Mouse (Mus musculus) embryonic facial prominence, embryonic 10.5 days (tissue): ENCODE results near the gene Gm4070. TPM values are rescaled to one million over a fixed set of nuclear protein-coding genes. Genes with fewer than 3 reads are reported as not detected.
"Not testable (repeated sequence)": the region's sequence is repeated elsewhere in the genome, so short reads cannot be mapped to it uniquely, and the experiment has no call there.

ENCODE experiments used
- DNase-seq: peaks from one replicate; pipeline ENCODE4 v3.0.0-alpha.2; 2017; ENCODE audit warnings: low spot score
- H3K27ac ChIP-seq: fragments of 300-500 bp; sonication (generic); replicated peaks from 2 replicates; pipeline ENCODE4 v1.5.1; 2016; ENCODE audit warnings: mild to moderate bottlenecking
- H3K27me3 ChIP-seq: fragments of 300-500 bp; sonication (generic); replicated peaks from 2 replicates; pipeline ENCODE4 v1.6.1; 2016; ENCODE audit warnings: low read depth, mild to moderate bottlenecking; ENCODE audit not compliant: poor library complexity, severe bottlenecking
- H3K36me3 ChIP-seq: fragments of 300-500 bp; sonication (generic); replicated peaks from 2 replicates; pipeline ENCODE4 v1.6.1; 2016; ENCODE audit warnings: mild to moderate bottlenecking, moderate library complexity
- H3K4me1 ChIP-seq: fragments of 300-500 bp; sonication (generic); 2 replicates; pipeline ENCODE4 v1.6.1; 2016
- H3K4me3 ChIP-seq: fragments of 300-500 bp; sonication (generic); 2 replicates; pipeline ENCODE4 v1.5.1; 2016; ENCODE audit warnings: mild to moderate bottlenecking, moderate library complexity
- H3K9me3 ChIP-seq: fragments of 300-500 bp; sonication (generic); 2 replicates; pipeline ENCODE4 v1.6.1; 2016; ENCODE audit warnings: mild to moderate bottlenecking
- WGBS: fragments of 180-500 bp; shearing (Covaris S2); methylation state at CpG from one replicate; pipeline ENCODE4 v1.1.7; 2016; 5-methylcytosine and 5-hydroxymethylcytosine counted together
- polyA plus RNA-seq: library from polyadenylated mRNA; unstranded; fragments of >200 nt; fragmentation: Nextera tagmentation; extraction: Ambion mirVana; gene quantifications from 2 replicates; pipeline ENCODE4 v1.2.1, GENCODE M21; 2016

Gene Gm4070
- polyA plus RNA-seq = 0.06 and 0.15 TPM in 2 replicates

DNA sequence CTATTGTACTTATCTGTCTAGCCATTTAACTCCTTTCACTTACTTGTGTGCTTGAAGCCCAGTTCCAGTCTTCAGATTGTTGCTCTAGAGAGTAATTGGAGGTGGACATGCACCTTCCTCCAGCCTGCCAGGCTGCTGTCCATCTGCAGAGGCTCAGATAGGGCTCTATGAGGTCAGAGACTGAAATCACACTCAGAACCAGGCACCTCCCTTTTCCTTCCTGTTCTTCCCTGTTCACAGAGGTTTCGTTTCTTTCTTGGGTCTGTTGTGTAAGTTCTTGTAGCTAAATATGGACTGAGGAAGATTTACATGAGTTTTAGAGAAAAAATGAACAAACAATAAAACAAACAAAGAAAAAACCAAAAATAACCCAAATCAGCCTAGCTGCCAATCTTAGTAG is at the start of gene Gm4070:
Gene Gm4070 (minus strand): TSS at position 156 of the 400 bp plus-strand sequence.
- H3K4me1 ChIP-seq, H3K4me3 ChIP-seq, H3K27me3 ChIP-seq, H3K9me3 ChIP-seq, DNase-seq, H3K27ac ChIP-seq, H3K36me3 ChIP-seq: not testable (repeated sequence)
- WGBS = 64% methylated on average over 1 of the region's 1 CpGs

DNA sequence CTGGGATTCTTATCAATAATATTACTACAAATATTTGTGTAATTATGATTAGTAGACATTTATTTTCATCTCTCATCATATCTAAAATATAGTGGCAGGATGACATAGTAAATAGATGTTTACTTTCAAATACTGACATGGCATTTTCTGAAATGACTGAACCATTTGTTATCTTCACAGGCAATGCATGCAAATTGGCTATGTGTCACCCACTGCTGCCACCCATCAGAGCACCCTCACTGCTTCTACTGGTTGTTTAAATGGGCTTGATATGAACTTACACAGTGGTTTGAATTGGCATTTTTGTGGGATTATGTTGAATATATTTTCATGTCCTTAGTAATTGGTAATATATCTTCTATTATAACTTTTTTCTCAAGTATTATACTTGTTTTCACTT is 773 bp upstream of the Gm4070 start:
- H3K9me3 ChIP-seq, H3K4me1 ChIP-seq, H3K27ac ChIP-seq, DNase-seq, H3K4me3 ChIP-seq, H3K27me3 ChIP-seq, H3K36me3 ChIP-seq: not testable (repeated sequence)

DNA sequence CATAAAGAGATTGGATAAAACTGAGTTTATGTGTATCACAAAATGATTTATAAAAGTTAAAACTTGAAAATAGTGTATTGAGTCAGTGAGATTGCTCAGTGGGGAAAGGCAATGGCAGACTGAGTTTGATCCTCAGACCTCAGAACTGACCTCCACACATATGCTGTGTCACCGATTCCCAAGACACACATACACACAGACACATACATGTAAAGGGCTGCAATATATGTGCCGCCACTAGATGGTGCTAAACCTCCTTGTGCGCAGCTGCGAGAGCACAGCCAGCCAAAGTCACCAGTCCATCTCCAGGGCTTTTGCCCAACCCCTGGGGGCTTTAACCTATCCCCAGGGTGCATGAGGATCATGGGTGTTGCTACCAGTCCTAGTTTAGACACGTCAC is 1.4 kb downstream of the Gm4070 start:
- not testable (repeated sequence) for H3K27me3 ChIP-seq, H3K4me1 ChIP-seq, H3K9me3 ChIP-seq, DNase-seq, H3K27ac ChIP-seq, H3K4me3 ChIP-seq, H3K36me3 ChIP-seq
- no CpG with 5 or more reads among the region's 5 CpGs for WGBS

DNA sequence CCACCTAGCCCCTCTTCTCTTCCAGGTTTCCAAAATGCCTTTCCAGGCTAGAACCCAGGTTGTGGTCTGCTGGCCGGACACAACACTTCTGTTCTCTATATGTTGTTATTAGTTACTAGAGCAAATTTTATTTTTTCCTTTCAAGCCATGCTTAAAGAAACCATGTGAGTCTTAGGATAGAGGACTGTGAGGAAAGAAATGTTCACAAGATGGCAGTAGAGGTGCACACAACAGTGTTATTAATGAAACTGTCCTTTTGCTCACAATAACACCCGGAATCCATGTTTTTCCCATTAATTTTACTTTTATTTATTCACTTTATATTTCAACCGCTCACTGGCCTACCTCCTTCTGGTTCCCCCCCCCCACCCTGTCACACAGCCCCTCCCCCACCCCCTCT is 8.5 kb downstream of the Gm4070 start:
- not testable (repeated sequence) for H3K9me3 ChIP-seq, H3K4me3 ChIP-seq, DNase-seq, H3K27me3 ChIP-seq, H3K36me3 ChIP-seq, H3K4me1 ChIP-seq, H3K27ac ChIP-seq
- 93% methylated on average over 2 of the region's 3 CpGs for WGBS

DNA sequence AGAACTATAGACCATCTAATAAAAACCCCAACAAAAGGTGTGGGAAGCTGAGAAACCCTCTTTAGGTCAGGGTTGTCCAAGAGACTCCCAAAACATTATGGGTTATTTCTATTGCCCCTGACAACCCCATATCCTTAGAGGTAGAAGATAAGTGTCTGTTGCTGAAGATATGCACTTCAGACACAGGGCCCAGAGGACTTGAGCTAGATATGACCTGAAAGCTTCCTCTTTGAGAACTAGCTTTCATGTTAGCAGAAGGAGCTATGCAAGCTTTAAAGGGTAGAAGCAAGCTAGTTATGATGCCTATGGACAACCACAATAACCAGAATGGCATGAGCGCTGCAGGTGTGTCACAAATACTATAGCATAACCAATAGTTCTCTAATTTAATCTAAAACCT is 21.6 kb downstream of the Gm4070 start:
- not testable (repeated sequence) for H3K27me3 ChIP-seq, DNase-seq, H3K4me1 ChIP-seq, H3K36me3 ChIP-seq, H3K27ac ChIP-seq, H3K4me3 ChIP-seq, H3K9me3 ChIP-seq
- WGBS = no CpG with 5 or more reads among the region's 1 CpGs

DNA sequence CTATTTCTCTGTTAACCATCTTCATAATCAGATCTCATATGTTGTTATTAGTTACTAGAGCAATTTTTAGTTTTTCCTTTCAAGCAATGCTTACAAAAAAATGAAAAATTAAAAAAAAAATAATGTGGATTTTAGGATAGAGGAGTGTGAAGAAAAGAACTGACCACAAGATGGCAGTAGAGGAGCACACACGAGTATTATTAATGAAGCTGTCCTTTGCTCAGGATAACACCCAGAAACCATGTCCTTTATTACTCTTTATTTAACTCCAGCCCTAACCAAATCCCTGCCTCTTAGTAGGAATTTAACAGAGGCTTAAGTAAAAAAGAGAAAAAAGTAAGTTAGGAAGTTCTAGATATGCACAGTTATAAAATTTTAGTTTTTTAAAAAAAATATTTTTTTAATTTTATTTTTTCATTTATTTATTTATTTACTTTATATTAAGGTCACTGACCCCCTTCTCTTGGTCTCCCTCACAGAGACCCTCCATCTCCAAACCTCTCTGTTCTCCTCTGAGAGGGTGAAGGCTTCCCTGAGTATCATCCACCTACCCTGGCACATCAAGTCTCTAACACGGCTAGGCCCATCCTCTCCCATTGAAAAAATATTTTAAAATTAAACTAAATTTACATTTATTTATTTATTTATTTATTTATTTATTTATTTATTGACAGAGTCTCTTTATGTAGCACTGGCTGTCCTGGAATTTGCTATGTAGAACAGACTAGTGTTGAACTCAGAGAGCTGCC is 70.0 kb downstream of the Gm4070 start:
- 92% methylated on average over 1 of the region's 2 CpGs for WGBS
- DNase-seq, H3K4me3 ChIP-seq, H3K4me1 ChIP-seq, H3K36me3 ChIP-seq, H3K27ac ChIP-seq, H3K9me3 ChIP-seq, H3K27me3 ChIP-seq: not testable (repeated sequence)

DNA sequence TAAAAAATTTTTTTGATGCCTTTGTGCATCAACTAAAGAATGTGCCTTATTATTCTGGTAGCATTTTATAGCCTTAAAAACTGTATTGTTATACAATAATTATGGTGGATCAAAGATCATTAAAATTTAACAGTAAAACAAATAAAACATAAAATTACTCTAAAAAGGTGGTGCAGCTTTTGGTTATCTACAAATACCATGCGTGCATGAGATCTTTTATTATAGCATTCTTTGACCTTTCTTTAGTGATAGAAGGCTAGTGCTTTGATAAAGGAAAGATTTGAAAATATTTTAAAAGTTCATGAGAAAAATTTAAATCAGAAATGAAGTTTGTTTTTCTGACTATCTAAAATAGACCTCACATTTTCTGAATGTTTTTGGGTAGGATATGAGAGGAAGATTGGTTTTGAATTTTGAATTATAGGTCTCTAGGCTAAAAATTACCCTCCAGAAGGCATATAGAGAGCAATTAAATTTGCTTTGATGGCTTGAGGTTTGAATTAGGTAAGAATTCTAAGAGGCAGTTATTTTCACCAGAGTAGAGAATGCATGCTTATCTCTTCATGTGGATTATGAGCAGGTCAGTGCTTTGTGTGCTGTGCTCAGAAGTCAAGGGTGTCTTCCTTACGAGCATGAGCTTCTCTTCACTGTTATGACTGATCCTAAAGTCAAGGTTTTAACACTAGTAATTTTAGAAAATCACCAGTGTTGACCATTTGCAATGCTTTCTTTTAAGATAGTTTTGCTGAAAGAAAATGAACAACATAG is 73.9 kb downstream of the Gm4070 start:
- 83% methylated on average over 1 of the region's 2 CpGs for whole genome bisulfite sequencing
- H3K4me1 ChIP-seq, H3K9me3 ChIP-seq, DNase-seq, H3K27me3 ChIP-seq, H3K4me3 ChIP-seq, H3K36me3 ChIP-seq, H3K27ac ChIP-seq: not testable (repeated sequence)

DNA sequence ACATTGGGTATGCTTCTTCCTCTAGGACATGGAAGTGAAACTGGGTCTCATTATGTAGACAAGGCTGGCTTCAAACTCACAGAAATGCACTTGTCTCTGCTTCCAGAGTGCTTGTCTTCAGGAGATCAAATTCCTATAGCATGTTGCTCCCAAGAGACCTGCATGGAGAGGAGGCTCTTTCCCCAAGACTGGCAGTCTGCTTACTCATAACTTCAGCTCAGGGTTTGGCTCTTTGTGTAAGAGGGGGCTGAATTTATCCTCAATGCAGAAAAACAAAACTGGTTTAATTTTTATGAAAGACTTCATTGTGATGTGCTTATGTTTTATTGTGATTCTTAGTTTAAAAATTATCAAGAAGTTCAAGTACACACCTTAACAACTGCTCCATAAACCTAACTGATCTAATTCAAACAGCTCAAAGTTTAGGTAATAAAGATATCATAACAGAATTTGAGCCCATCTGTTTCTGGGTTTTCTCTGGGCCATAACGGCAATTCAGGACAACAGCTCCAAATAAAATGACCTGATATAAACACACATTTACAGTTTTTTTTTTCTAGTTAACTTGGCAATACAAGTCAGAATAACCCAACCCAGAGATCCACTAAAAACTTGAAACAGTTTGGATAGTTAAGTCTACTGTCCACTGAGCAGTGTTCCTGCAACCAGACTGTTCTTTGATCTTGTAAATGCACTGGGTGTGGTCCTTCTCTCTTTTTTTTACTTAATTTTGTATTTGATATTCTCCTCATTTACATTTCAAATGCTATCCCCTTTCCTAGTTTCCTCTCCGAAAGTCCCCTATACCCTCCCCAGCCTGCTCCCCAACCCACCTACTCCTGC is 97.8 kb downstream of the Gm4070 start:
- WGBS = no CpG with 5 or more reads among the region's 2 CpGs

More for the DNA sequence above, 97.8 kb downstream of the Gm4070 start:
- not testable (repeated sequence) for H3K4me3 ChIP-seq, DNase-seq, H3K27ac ChIP-seq, H3K27me3 ChIP-seq, H3K4me1 ChIP-seq, H3K36me3 ChIP-seq, H3K9me3 ChIP-seq

Other genes with a start within 250 kb of the Gm4070 start
- 214 and 219 TPM in 2 replicates for gene Ilk, start 217.4 kb downstream of the Gm4070 start, polyA plus RNA-seq
- 45.3 and 45.4 TPM in 2 replicates for gene Rrp8, start 216.6 kb downstream of the Gm4070 start, polyA plus RNA-seq
- 154 and 163 TPM in 2 replicates for gene Taf10, start 209.6 kb downstream of the Gm4070 start, polyA plus RNA-seq
- gene Tpp1, start 201.7 kb downstream of the Gm4070 start, polyA plus RNA-seq = 45.0 and 49.2 TPM in 2 replicates
- gene Dchs1, start 166.3 kb downstream of the Gm4070 start, polyA plus RNA-seq = 13.7 and 14.8 TPM in 2 replicates
- 329 and 340 TPM in 2 replicates for gene Mrpl17, start 142.9 kb downstream of the Gm4070 start, polyA plus RNA-seq